Mouse (Mus musculus) heart, embryonic 10.5 days (tissue): ENCODE data around the gene Cpsf2. TPM values are rescaled to one million over a fixed set of nuclear protein-coding genes. Genes with fewer than 3 reads are reported as not detected.
A peak's percentile ranks its signal among the peaks of the same experiment; 100 is the strongest.

ENCODE experiments used
- DNase-seq: peaks from one replicate; pipeline ENCODE4 v3.0.0-alpha.2; 2017; ENCODE audit warnings: low spot score
- H3K27ac ChIP-seq: fragments of 300-500 bp; sonication (generic); 2 replicates; pipeline ENCODE4 v1.5.1; 2016; ENCODE audit warnings: mild to moderate bottlenecking
- H3K27me3 ChIP-seq: fragments of 300-500 bp; sonication (generic); 2 replicates; pipeline ENCODE4 v1.6.1; 2016; ENCODE audit warnings: mild to moderate bottlenecking; ENCODE audit not compliant: poor library complexity, insufficient read depth, severe bottlenecking
- H3K36me3 ChIP-seq: fragments of 300-500 bp; sonication (generic); 2 replicates; pipeline ENCODE4 v1.6.1; 2016; ENCODE audit warnings: mild to moderate bottlenecking, moderate library complexity
- H3K4me1 ChIP-seq: fragments of 300-500 bp; sonication (generic); 2 replicates; pipeline ENCODE4 v1.6.1; 2016; ENCODE audit warnings: mild to moderate bottlenecking
- H3K4me3 ChIP-seq: fragments of 300-500 bp; sonication (generic); 2 replicates; pipeline ENCODE4 v1.5.1; 2016; ENCODE audit warnings: mild to moderate bottlenecking, moderate library complexity
- H3K9me3 ChIP-seq: fragments of 300-500 bp; sonication (generic); 2 replicates; pipeline ENCODE4 v1.6.1; 2016; ENCODE audit warnings: mild to moderate bottlenecking, moderate library complexity
- WGBS: fragments of 180-500 bp; shearing (Covaris S2); methylation state at CpG from one replicate; pipeline ENCODE4 v1.1.7; 2016; 5-methylcytosine and 5-hydroxymethylcytosine counted together
- polyA plus RNA-seq: library from polyadenylated mRNA; unstranded; fragments of >200 nt; fragmentation: Nextera tagmentation; extraction: Ambion mirVana; gene quantifications from 2 replicates; pipeline ENCODE4 v1.2.1, GENCODE M21; 2016

Gene Cpsf2
- polyA plus RNA-seq, 1 experiment from 2014 or later = 29.0 TPM

DNA sequence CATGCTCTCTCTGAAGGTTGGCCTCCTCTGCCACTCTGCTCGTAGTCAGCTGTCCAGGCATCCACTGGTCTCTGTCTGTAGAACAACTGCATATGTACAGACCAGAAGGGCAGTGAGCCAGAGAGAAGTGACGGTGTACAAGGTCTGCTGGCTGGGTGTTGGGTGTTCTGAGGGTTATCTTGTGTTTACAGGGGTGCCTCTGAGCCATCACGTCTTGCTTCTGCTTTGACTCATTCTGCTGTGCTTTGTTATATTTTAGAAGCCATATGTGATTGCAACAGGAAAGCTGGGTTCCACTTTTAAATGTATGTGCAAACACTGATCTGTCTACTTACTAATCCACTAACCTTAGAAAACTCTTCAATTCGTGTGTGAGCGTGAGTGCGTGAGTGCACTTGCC lies 11.9 kb downstream of the Cpsf2 start:
- H3K36me3 ChIP-seq = peaks cover 95% of the 10 kb centered on the region
- no peak overlapping the region for H3K4me3 ChIP-seq
- whole genome bisulfite sequencing = 88% methylated on average over 6 of the region's 6 CpGs
- DNase-seq = no peak
- H3K27ac ChIP-seq = no peak overlapping the region
- no peaks in the 10 kb centered on the region for H3K4me1 ChIP-seq
- no peaks in the 10 kb centered on the region for H3K9me3 ChIP-seq
- no peaks in the 10 kb centered on the region for H3K27me3 ChIP-seq

- Histone ChIP-seq H3K4me1 (no peaks in the 10 kb centered on the region), H3K9me3 (no peaks in the 10 kb centered on the region), H3K36me3 (peaks cover 86% of the 10 kb centered on the region), H3K27me3 (no peaks in the 10 kb centered on the region), H3K4me3 (no peak overlapping the region), H3K27ac (no peak overlapping the region)
- DNase-seq = no peak
- WGBS = 90% methylated on average over 8 of the region's 8 CpGs
Observed at GRCm38 (mm10) chr12:101994576-101995467, 19.0 kb downstream of the Cpsf2 start.

DNA sequence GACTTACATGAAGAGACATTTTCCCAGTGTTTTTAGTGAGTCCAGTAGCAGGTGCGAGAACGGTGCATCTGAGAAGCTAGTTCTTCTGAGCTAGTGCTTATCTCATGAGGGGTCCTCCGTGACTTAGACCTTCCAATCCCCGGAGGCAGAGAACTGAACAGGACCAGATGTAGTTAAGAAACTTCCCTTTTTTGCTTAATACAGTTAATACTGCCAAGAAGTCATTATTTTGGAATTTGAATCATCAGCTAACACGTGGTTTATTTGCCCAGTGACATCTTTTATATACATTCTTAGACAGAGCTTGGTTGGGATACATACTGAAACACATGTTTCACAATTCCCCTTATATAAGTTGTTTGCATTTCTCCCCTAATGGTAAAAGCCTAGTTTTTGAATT lies 23.1 kb downstream of the Cpsf2 start:
- H3K36me3 ChIP-seq = peaks cover 88% of the 10 kb centered on the region
- 96% methylated on average over 5 of the region's 5 CpGs for WGBS
- DNase-seq = peak; percentile 20

DNA sequence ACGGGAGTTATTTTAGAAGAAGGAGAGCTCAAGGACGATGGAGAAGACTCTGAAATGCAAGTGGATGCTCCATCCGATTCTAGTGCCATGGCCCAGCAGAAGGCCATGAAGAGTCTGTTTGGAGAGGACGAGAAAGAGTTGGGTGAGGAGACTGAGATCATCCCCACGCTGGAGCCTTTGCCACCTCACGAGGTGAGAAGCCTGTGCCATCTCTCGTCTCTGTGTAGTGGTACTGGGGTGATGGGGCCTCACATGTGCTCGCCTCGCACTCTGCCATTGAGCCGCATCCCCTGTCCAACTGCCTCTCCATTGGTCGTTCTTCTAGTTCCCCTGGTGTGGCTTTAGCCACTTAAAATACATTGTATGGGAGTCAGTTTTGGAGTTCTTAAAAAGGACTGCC lies 25.0 kb downstream of the Cpsf2 start:
- Histone ChIP-seq H3K36me3 (peaks cover 92% of the 10 kb centered on the region), H3K9me3 (no peaks in the 10 kb centered on the region), H3K4me1 (no peaks in the 10 kb centered on the region), H3K27ac (no peak overlapping the region), H3K4me3 (no peak overlapping the region), H3K27me3 (no peaks in the 10 kb centered on the region)
- peak; percentile 72 for DNase-seq
- 92% methylated on average over 11 of the region's 11 CpGs for WGBS

More for the DNA sequence above, 23.1 kb downstream of the Cpsf2 start:
- H3K4me1 ChIP-seq = no peaks in the 10 kb centered on the region
- H3K4me3 ChIP-seq = no peak overlapping the region
- no peaks in the 10 kb centered on the region for H3K9me3 ChIP-seq
- H3K27me3 ChIP-seq = no peaks in the 10 kb centered on the region
- no peak overlapping the region for H3K27ac ChIP-seq

DNA sequence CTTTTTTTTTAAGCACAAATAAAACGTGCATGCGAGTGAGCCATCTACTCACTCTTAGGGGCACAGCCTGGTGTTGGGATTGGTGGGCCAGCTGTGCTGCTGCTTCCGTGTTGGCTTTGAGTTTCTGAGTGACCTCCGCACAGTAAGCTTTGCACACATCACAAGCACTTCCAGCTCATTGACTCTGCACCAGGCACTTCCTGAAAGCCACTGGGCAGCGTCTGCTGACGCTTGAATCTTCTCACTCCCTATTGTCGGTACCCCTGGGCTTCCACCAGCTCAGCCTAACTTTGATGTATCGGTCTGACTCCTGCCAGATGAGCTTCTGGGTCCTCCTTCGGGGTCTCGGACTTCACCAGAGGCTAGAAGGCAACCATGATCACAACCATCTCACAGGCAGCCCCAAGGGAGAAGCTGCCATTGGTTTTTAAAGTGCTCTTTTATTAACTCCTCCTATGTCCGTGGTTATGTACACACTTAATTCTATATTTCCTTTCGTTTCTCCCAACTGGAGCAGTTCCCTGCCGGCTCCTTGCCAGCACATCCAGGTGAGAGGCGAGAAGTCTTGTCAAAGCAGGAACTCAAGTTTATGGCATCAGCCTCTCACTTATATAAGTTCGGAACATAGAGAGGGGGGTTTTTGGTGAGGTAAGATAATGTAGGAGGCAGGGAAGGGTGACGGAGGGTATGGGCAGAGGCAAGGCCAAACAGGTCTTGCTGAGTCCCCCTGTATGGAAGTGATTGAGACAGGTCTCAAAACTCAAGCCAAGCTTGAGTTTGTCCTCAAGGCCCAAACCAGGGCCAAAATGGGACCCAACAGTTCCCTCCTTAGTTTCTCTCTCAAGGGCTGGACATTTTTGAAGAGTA lies 32.6 kb downstream of the Cpsf2 start:
- peak; percentile 53 for DNase-seq
- H3K4me3 ChIP-seq = no peak overlapping the region
- H3K4me1 ChIP-seq = no peaks in the 10 kb centered on the region
- no peaks in the 10 kb centered on the region for H3K9me3 ChIP-seq
- WGBS = 83% methylated on average over 16 of the region's 16 CpGs
- H3K27me3 ChIP-seq = no peaks in the 10 kb centered on the region
- peaks cover 27% of the 10 kb centered on the region for H3K36me3 ChIP-seq
- H3K27ac ChIP-seq = no peak overlapping the region

DNA sequence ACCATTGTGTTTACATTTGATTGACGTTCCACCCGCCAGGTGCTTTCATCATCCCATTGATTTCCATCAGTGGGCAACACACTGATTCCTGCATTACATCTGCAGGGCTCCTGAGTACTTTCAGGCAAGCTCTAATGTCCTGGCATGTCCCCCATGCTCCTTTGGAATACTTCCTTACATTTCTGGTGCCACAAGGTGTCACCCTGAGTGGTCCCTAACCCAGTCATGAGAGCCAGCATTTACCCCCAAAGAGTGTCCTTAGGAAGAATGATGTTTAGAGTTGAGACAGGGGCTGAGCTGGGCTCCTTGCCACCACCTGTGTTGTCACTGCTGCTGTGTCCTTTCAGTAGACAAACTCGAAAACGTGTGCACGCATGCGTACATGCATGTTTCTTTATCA lies 33.8 kb downstream of the Cpsf2 start:
- Histone ChIP-seq H3K27me3 (no peaks in the 10 kb centered on the region), H3K4me1 (peaks cover 7% of the 10 kb centered on the region; the same call in 1 of the 2 replicates), H3K4me3 (no peak overlapping the region), H3K9me3 (no peaks in the 10 kb centered on the region), H3K27ac (no peak overlapping the region), H3K36me3 (peaks cover 15% of the 10 kb centered on the region; the same call in 1 of the 2 replicates)
- 87% methylated on average over 6 of the region's 6 CpGs for whole genome bisulfite sequencing
- DNase-seq = no peak

DNA sequence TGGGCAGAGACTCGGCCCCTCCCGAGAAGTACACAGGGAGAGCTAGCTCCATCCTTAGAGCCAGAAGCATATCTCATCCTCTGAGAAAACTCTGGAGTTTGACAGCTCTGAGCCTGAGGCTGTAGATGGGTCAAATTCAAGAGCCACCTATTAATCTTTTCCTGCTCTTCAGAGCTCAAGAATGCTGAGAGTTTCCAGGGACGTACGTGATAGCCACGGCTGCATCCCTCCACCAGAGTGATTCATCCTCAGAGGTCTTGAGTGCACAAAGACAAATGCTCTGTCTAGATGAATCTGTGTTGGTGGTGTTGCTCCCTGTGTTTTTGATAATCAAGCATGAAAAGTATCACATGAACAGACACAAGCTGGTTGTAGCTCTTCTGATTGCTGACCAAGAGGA lies 38.6 kb downstream of the Cpsf2 start:
- no peak overlapping the region for H3K27ac ChIP-seq
- no peaks in the 10 kb centered on the region for H3K36me3 ChIP-seq
- peaks cover 7% of the 10 kb centered on the region; the same call in 1 of the 2 replicates for H3K4me1 ChIP-seq
- H3K27me3 ChIP-seq = no peaks in the 10 kb centered on the region
- no peaks in the 10 kb centered on the region for H3K9me3 ChIP-seq
- no peak overlapping the region for H3K4me3 ChIP-seq
- WGBS = 39% methylated on average over 5 of the region's 5 CpGs
- peak; percentile 52 for DNase-seq

GRCm38 (mm10) chr12:102015127-102015526 lies 39.3 kb downstream of the Cpsf2 start:
- Histone ChIP-seq H3K27ac (no peak overlapping the region), H3K4me1 (peaks cover 7% of the 10 kb centered on the region; the same call in 1 of the 2 replicates), H3K4me3 (no peak overlapping the region), H3K27me3 (no peaks in the 10 kb centered on the region), H3K36me3 (no peaks in the 10 kb centered on the region), H3K9me3 (no peaks in the 10 kb centered on the region)
- WGBS = 84% methylated on average over 6 of the region's 6 CpGs
- DNase-seq = peak; percentile 58

DNA sequence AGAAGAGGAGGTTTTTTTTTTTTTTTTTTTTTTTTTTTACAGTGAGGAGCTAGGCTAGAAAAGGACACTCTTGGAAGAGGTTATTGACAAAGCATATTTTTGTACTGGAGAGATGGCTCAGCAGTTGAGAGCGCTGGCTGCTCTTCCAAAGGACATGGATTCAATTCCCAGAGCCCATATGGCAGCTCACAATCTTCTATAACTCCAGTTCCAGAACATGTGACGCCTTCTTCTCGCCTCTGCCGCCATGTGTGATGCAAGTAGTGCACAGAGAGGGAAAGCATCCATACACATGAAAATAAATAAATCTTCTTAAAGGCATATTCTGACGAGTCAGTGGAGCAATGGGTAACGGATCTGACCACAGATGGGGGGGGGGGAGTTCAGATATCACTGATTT lies 46.1 kb downstream of the Cpsf2 start:
- H3K9me3 ChIP-seq = no peaks in the 10 kb centered on the region
- H3K36me3 ChIP-seq = no peaks in the 10 kb centered on the region
- WGBS = 88% methylated on average over 6 of the region's 6 CpGs
- H3K27ac ChIP-seq = no peak overlapping the region
- H3K4me3 ChIP-seq = no peak overlapping the region
- H3K4me1 ChIP-seq = peaks cover 3% of the 10 kb centered on the region; the same call in 1 of the 2 replicates
- no peaks in the 10 kb centered on the region for H3K27me3 ChIP-seq
- no peak for DNase-seq

GRCm38 (mm10) chr12:102029184-102029583 lies 53.4 kb downstream of the Cpsf2 start:
- DNase-seq = no peak
- Histone ChIP-seq H3K4me1 (no peaks in the 10 kb centered on the region), H3K27ac (no peak overlapping the region), H3K4me3 (no peak overlapping the region), H3K36me3 (no peaks in the 10 kb centered on the region), H3K9me3 (no peaks in the 10 kb centered on the region), H3K27me3 (no peaks in the 10 kb centered on the region)
- 53% methylated on average over 7 of the region's 7 CpGs for WGBS

DNA sequence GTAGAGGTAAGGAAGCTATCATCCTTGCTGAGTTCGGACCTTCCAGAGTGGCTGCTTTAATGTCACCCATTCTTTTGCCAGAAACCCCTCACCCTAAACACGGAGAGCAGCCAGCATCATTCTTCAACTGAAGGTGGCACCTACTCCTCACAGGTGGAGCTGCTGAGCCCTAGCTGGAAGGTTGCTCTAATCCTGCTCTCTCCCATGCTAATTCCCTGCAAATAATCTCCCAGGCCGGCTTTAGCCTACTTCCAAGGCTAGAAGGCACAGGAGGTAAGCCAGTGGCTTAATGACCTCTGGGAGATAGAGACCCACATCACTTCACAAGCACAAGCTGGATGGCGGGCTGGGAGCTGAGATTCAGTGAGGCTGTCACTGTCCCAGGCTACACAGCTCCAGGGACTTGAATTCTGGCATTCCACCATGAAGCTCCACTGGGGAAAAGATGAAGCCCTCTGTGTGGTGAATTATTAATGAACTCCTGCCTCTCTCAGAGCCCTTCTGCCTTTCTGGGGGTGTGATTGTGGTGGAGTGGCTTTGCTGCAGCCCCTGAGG lies 54.2 kb downstream of the Cpsf2 start:
- Histone ChIP-seq H3K27me3 (no peaks in the 10 kb centered on the region), H3K36me3 (no peaks in the 10 kb centered on the region), H3K4me1 (no peaks in the 10 kb centered on the region), H3K27ac (no peak overlapping the region), H3K9me3 (no peaks in the 10 kb centered on the region), H3K4me3 (no peak overlapping the region)
- 40% methylated on average over 4 of the region's 4 CpGs for WGBS
- no peak for DNase-seq

DNA sequence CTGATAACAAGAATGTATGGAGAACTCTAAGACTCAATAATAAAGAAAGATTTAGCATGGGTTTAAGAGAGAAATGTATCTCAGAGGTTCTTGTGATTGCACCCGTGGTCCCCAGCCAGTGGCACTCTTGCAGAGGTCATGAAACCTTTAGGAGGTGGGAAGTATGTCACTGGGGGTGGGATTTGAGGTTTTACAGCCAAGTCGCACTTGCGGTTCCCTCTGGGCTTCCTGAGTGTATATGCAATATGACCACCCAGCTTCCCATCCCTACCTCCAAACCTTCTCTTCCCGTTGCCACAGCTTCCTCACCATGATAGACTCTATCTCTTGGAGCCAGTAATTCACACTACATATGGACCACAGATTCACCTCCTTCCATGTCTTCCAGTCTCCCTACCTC lies 59.1 kb downstream of the Cpsf2 start:
- no peaks in the 10 kb centered on the region for H3K9me3 ChIP-seq
- no peak overlapping the region for H3K4me3 ChIP-seq
- H3K4me1 ChIP-seq = 0 out of 2 replicates have a peak, but pooled peaks cover 6% of the 10 kb centered on the region
- H3K27me3 ChIP-seq = no peaks in the 10 kb centered on the region
- no peak for DNase-seq
- H3K27ac ChIP-seq = no peak overlapping the region
- 83% methylated on average over 4 of the region's 4 CpGs for WGBS
- no peaks in the 10 kb centered on the region for H3K36me3 ChIP-seq

DNA sequence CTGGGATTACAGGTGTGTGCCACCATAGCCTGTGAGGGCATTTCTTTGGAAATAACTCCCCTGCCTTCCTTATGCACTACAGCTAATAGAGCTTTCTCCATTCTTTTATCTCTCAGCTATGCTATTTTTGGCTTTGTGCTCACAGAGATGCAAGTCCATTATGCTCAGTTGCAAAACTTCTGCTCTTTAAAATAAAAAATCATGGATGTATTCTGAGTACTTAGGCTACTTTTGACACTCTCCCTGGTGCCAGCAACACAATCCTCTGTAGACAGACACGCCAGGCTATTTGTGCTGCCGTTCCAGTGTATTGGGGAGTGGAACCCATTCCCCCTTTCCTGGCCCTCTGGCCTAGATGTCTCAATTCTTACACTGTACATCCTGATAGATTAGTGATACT lies 64.1 kb downstream of the Cpsf2 start:
- Histone ChIP-seq H3K9me3 (no peaks in the 10 kb centered on the region), H3K4me1 (peaks cover 43% of the 10 kb centered on the region), H3K4me3 (no peak overlapping the region), H3K27me3 (no peaks in the 10 kb centered on the region), H3K27ac (no peak overlapping the region), H3K36me3 (no peaks in the 10 kb centered on the region)
- no peak for DNase-seq
- 81% methylated on average over 2 of the region's 2 CpGs for WGBS
